Mouse (Mus musculus) lung, postnatal 0 days (tissue): Measurements from ENCODE around the gene Cntnap4. TPM values are rescaled to one million over a fixed set of nuclear protein-coding genes. Genes with fewer than 3 reads are reported as not detected.

Experiments
- ATAC-seq: fragments of 200-750 bp; cut with Nextera tagmentation; 2 replicates; pipeline ENCODE4 v1.8.0; 2017; ENCODE audit warnings: moderate library complexity
- DNase-seq: peaks from one replicate; pipeline ENCODE4 v3.0.0-alpha.2; 2016; ENCODE audit warnings: low spot score
- H3K27ac ChIP-seq: fragments of 300-500 bp; sonication (generic); 2 replicates; pipeline ENCODE4 v1.5.1; 2014; ENCODE audit warnings: antibody characterized with exemption, mild to moderate bottlenecking, low read length, mixed read lengths
- H3K27me3 ChIP-seq: fragments of 300-500 bp; sonication (generic); replicated peaks from 2 replicates; pipeline ENCODE4 v1.6.1; 2014; ENCODE audit warnings: low read length, mixed read lengths; ENCODE audit not compliant: insufficient read depth
- H3K36me3 ChIP-seq: fragments of 300-500 bp; sonication (generic); 2 replicates; pipeline ENCODE4 v1.6.1; 2014; ENCODE audit warnings: low read length, mixed read lengths; ENCODE audit not compliant: insufficient read depth
- H3K4me1 ChIP-seq: fragments of 300-500 bp; sonication (generic); 2 replicates; pipeline ENCODE4 v1.6.1; 2014; ENCODE audit warnings: antibody characterized with exemption, low read depth, low read length, mixed read lengths; ENCODE audit not compliant: insufficient read depth
- H3K4me2 ChIP-seq: fragments of 300-500 bp; sonication (generic); replicated peaks from 2 replicates; pipeline ENCODE4 v1.6.1; 2014; ENCODE audit warnings: low read depth, mild to moderate bottlenecking, low read length, moderate library complexity, mixed read lengths
- H3K4me3 ChIP-seq: fragments of 300-500 bp; sonication (generic); 2 replicates; pipeline ENCODE4 v1.5.1; 2014; ENCODE audit warnings: low read depth, low read length
- H3K9ac ChIP-seq: fragments of 300-500 bp; sonication (generic); replicated peaks from 2 replicates; pipeline ENCODE4 v1.6.1; 2014; ENCODE audit warnings: low read depth, mild to moderate bottlenecking
- H3K9me3 ChIP-seq: fragments of 300-500 bp; sonication (generic); 2 replicates; pipeline ENCODE4 v1.6.1; 2016; ENCODE audit warnings: low read length, mixed read lengths
- CTCF ChIP-seq: IDR thresholded peaks from 2 replicates; pipeline ENCODE4 v1.5.1; 2016; ENCODE audit warnings: antibody characterized with exemption, mild to moderate bottlenecking
- EP300 ChIP-seq: IDR thresholded peaks from 2 replicates; pipeline ENCODE4 v1.6.1; 2016; ENCODE audit warnings: antibody characterized with exemption, mild to moderate bottlenecking, control low read depth
- WGBS: fragments of 180-500 bp; shearing (Covaris S2); extraction: QIAGEN DNeasy Blood & Tissue Kit; methylation state at CpG from one replicate; pipeline ENCODE4 v1.1.7; 2014; 5-methylcytosine and 5-hydroxymethylcytosine counted together
- polyA plus RNA-seq: library from polyadenylated mRNA; unstranded; fragments of >200 nt; fragmentation: Nextera tagmentation; extraction: Ambion mirVana; gene quantifications from 2 replicates; pipeline ENCODE4 v1.2.1, GENCODE M21; 2015

Cntnap4 gene
- polyA plus RNA-seq, 1 experiment from 2014 or later, result not detected

DNA sequence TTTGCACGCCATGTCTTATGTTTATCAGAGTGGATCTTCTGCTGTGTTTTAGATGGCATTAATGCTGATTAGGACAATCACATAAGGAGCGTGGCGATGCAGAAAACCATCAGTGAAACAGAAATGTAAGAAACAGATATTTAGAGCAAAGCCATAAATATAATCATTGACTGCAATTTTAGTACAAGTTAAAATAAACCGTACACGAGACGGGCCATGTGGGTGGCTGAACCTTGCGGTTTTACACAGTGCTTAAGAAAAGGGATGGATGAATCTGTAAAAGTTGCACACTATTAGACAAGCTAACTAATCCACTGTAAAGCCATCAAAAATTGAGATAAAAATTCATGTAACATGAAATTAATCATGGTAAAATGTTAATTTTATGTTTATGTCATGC lies 58.9 kb downstream of the Cntnap4 start:
- Histone ChIP-seq H3K27ac (no peak overlapping the region), H3K9me3 (no peaks in the 10 kb centered on the region), H3K4me2 (no peak overlapping the region), H3K4me3 (no peak overlapping the region), H3K9ac (no peak overlapping the region), H3K4me1 (no peaks in the 10 kb centered on the region), H3K36me3 (no peaks in the 10 kb centered on the region), H3K27me3 (no peaks in the 10 kb centered on the region)
- no peak for ATAC-seq
- no peak for DNase-seq
- WGBS, result 75% methylated on average over 7 of the region's 7 CpGs
- TF ChIP-seq CTCF (no peak), EP300 (no peak)

DNA sequence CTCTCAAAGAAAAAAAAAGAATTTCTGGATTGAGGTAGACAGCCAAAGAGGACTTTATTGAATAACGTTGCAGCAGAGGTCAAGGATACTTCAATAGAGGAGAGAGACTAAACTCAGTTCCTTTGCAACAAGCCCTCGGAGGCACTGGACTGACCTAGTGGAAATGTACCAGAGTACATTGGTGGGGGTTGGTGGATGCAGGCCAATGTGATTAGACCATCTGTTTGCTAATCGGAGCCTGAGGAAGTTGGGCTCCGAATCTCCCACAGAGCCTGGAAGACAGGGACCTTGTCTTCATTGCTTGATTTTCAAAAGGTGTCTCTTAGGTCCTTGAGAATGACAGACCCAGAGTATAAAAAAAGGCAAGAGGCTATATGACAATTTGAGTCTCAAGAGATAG lies 82.8 kb downstream of the Cntnap4 start:
- DNase-seq (no peak), ATAC-seq (no peak)
- Histone ChIP-seq H3K4me2 (no peak overlapping the region), H3K9ac (no peak overlapping the region), H3K4me1 (no peaks in the 10 kb centered on the region), H3K27ac (no peak overlapping the region), H3K9me3 (no peaks in the 10 kb centered on the region), H3K36me3 (no peaks in the 10 kb centered on the region), H3K27me3 (no peaks in the 10 kb centered on the region), H3K4me3 (no peak overlapping the region)
- TF ChIP-seq CTCF (no peak), EP300 (no peak)
- 75% methylated on average over 4 of the region's 4 CpGs for WGBS

DNA sequence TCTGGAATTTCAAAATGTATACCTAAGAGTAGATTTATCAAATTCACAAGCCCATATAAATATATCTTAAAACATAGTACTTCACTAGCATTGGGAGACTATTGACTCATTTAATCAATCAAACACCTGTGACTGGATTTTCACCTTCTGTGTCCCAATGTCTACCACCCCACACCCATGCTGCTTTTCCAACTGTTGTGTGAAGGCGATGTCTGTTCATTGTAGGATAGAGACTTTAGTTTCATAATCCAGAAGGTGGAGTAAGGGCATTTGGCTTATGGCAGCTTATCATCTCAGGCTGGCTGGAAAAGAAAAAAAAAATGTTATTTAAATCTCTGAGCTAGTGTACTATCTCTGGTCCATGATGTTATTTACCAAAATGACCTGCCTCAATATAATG lies 83.4 kb downstream of the Cntnap4 start:
- 94% methylated on average over 1 of the region's 1 CpGs for WGBS
- no peaks in the 10 kb centered on the region for H3K4me1 ChIP-seq

GRCm38 (mm10) chr8:112653994-112654393 lies 84.2 kb downstream of the Cntnap4 start:
- no peak overlapping the region for H3K4me2 ChIP-seq
- TF ChIP-seq CTCF (no peak), EP300 (no peak)
- H3K9ac ChIP-seq, result no peak overlapping the region
- ATAC-seq, result no peak
- H3K27ac ChIP-seq, result no peak overlapping the region
- no peak for DNase-seq
- no peaks in the 10 kb centered on the region for H3K9me3 ChIP-seq
- no peaks in the 10 kb centered on the region for H3K4me1 ChIP-seq
- H3K27me3 ChIP-seq, result no peaks in the 10 kb centered on the region
- WGBS, result 65% methylated on average over 3 of the region's 3 CpGs
- H3K4me3 ChIP-seq, result no peak overlapping the region
- H3K36me3 ChIP-seq, result no peaks in the 10 kb centered on the region

More for the DNA sequence above, 83.4 kb downstream of the Cntnap4 start:
- Histone ChIP-seq H3K4me3 (no peak overlapping the region), H3K36me3 (no peaks in the 10 kb centered on the region), H3K9ac (no peak overlapping the region), H3K27ac (no peak overlapping the region), H3K9me3 (no peaks in the 10 kb centered on the region), H3K4me2 (no peak overlapping the region), H3K27me3 (no peaks in the 10 kb centered on the region)
- DNase-seq (no peak), ATAC-seq (no peak)
- no peak for TF ChIP-seq EP300
- TF ChIP-seq CTCF, result no peak

- TF ChIP-seq EP300, result no peak
- no peak for ATAC-seq
- Histone ChIP-seq H3K4me1 (no peaks in the 10 kb centered on the region), H3K36me3 (no peaks in the 10 kb centered on the region), H3K27me3 (no peaks in the 10 kb centered on the region), H3K4me2 (no peak overlapping the region), H3K27ac (no peak overlapping the region), H3K9me3 (no peaks in the 10 kb centered on the region), H3K9ac (no peak overlapping the region), H3K4me3 (no peak overlapping the region)
- 60% methylated on average over 3 of the region's 3 CpGs for WGBS
- no peak for DNase-seq
Observed at GRCm38 (mm10) chr8:112664067-112664466, 94.2 kb downstream of the Cntnap4 start.

GRCm38 (mm10) chr8:112674671-112675070 lies 104.8 kb downstream of the Cntnap4 start:
- Histone ChIP-seq H3K36me3 (no peaks in the 10 kb centered on the region), H3K4me3 (no peak overlapping the region), H3K9ac (no peak overlapping the region), H3K27ac (no peak overlapping the region), H3K27me3 (no peaks in the 10 kb centered on the region), H3K4me1 (no peaks in the 10 kb centered on the region), H3K4me2 (no peak overlapping the region), H3K9me3 (no peaks in the 10 kb centered on the region)
- TF ChIP-seq CTCF, result no peak
- no peak for TF ChIP-seq EP300
- ATAC-seq (no peak), DNase-seq (no peak)
- 31% methylated on average over 1 of the region's 1 CpGs for WGBS

GRCm38 (mm10) chr8:112681757-112682156 lies 111.9 kb downstream of the Cntnap4 start:
- Histone ChIP-seq H3K4me2 (no peak overlapping the region), H3K9me3 (no peaks in the 10 kb centered on the region), H3K27me3 (no peaks in the 10 kb centered on the region), H3K4me3 (no peak overlapping the region), H3K27ac (no peak overlapping the region), H3K4me1 (no peaks in the 10 kb centered on the region), H3K9ac (no peak overlapping the region), H3K36me3 (no peaks in the 10 kb centered on the region)
- no peak for DNase-seq
- no peak for ATAC-seq
- TF ChIP-seq CTCF, result no peak
- TF ChIP-seq EP300, result no peak
- 90% methylated on average over 9 of the region's 9 CpGs for WGBS
